Comparison of ENCODE assay signal across 8 mouse cellular contexts in genomic region chr6:86747171-86747570, GRCm38 (mm10). TPM values are rescaled to one million over a fixed set of nuclear protein-coding genes. Genes with fewer than 3 reads are reported as not detected.
A peak's percentile ranks its signal among the peaks of the same experiment; 100 is the strongest.
DNase-seq lines count a peak whose midpoint lies in the region; ATAC-seq and TF ChIP-seq lines count a peak whose summit lies in the region.

No protein-coding gene starts in this region.

- peak; percentile 85 for TF ChIP-seq CTCF in lung, postnatal 0 days (IDR thresholded peaks at IDR 0.05)

- H3K27ac ChIP-seq in forebrain, embryonic 14.5 days (ENCODE audit: low read depth, low read length), result no peak overlapping the region
- H3K27ac ChIP-seq in forebrain, embryonic 12.5 days, result no peak overlapping the region
- H3K27ac ChIP-seq in lung, postnatal 0 days (ENCODE audit: low read length), result no peak overlapping the region

- H3K36me3 ChIP-seq in forebrain, embryonic 14.5 days (ENCODE audit: control insufficient read depth, insufficient read depth, low read length), result no peaks in the 10 kb centered on the region
- no peaks in the 10 kb centered on the region for H3K36me3 ChIP-seq in forebrain, embryonic 12.5 days (replicated peaks)
- H3K36me3 ChIP-seq in lung, postnatal 0 days (ENCODE audit: insufficient read depth, low read length), result peaks cover 22% of the 10 kb centered on the region

- H3K9me3 ChIP-seq in forebrain, embryonic 14.5 days (replicated peaks; ENCODE audit: control insufficient read depth, low read length), result no peaks in the 10 kb centered on the region; the same call in 1 of the 2 replicates
- no peaks in the 10 kb centered on the region for H3K9me3 ChIP-seq in forebrain, embryonic 12.5 days
- H3K9me3 ChIP-seq in lung, postnatal 0 days (ENCODE audit: low read length), result no peaks in the 10 kb centered on the region

- ATAC-seq in forebrain, embryonic 14.5 days, result no peak
- ATAC-seq in forebrain, embryonic 12.5 days (ENCODE audit: low FRiP score), result no peak
- no peak for ATAC-seq in lung, postnatal 0 days

- no peak overlapping the region for H3K4me3 ChIP-seq in forebrain, embryonic 14.5 days (ENCODE audit: low read depth, low read length)
- no peak overlapping the region for H3K4me3 ChIP-seq in forebrain, embryonic 12.5 days (replicated peaks)
- H3K4me3 ChIP-seq in lung, postnatal 0 days (ENCODE audit: low read depth, low read length), result no peak overlapping the region

- peak; percentile 77 for DNase-seq in forebrain, embryonic 14.5 days (ENCODE audit: low spot score)
- DNase-seq in ovary, postnatal 14 days (ENCODE audit: low spot score), result peak; percentile 35
- DNase-seq in ovary, postnatal 10 days (ENCODE audit: low spot score), result no peak
- peak; percentile 20 for DNase-seq in cerebellum, adult 11-12 months
- DNase-seq in heart, postnatal 14 days, result peak; percentile 51 to 72
- DNase-seq in lung, postnatal 0 days (ENCODE audit: low spot score), result peak; percentile 79
- peak; percentile 47 for DNase-seq in telencephalon, adult 2 months (ENCODE audit: low read depth, low spot score)

- no peaks in the 10 kb centered on the region for H3K4me1 ChIP-seq in forebrain, embryonic 14.5 days (ENCODE audit: control insufficient read depth, insufficient read depth, low read length)
- H3K4me1 ChIP-seq in forebrain, embryonic 12.5 days, result no peaks in the 10 kb centered on the region
- H3K4me1 ChIP-seq in lung, postnatal 0 days (ENCODE audit: insufficient read depth, low read depth, low read length), result no peaks in the 10 kb centered on the region

- intact Hi-C loops in heart, postnatal 14 days (cut with DNase I), result loop anchor here (1.0 to 2.0 kb wide), 2 partner anchors 59 to 180 kb away; no protein-coding TSS in a partner anchor

- H3K4me2 ChIP-seq in forebrain, embryonic 14.5 days (ENCODE audit: low read length), result no peak overlapping the region
- no peak overlapping the region for H3K4me2 ChIP-seq in forebrain, embryonic 12.5 days
- H3K4me2 ChIP-seq in lung, postnatal 0 days (replicated peaks; ENCODE audit: low read depth, low read length), result no peak overlapping the region

- no peak overlapping the region for H3K9ac ChIP-seq in forebrain, embryonic 14.5 days (ENCODE audit: low read length)
- H3K9ac ChIP-seq in forebrain, embryonic 12.5 days, result no peak overlapping the region
- H3K9ac ChIP-seq in lung, postnatal 0 days (replicated peaks; ENCODE audit: low read depth), result no peak overlapping the region

- TF ChIP-seq EP300 in lung, postnatal 0 days (IDR thresholded peaks at IDR 0.05), result no peak

- no peaks in the 10 kb centered on the region for H3K27me3 ChIP-seq in forebrain, embryonic 14.5 days (replicated peaks; ENCODE audit: control insufficient read depth, insufficient read depth, low read length)
- no peaks in the 10 kb centered on the region for H3K27me3 ChIP-seq in forebrain, embryonic 12.5 days
- no peaks in the 10 kb centered on the region for H3K27me3 ChIP-seq in lung, postnatal 0 days (replicated peaks; ENCODE audit: insufficient read depth, low read length)

RNA-seq across cellular contexts. Expression of gene Gmcl1, which starts 14.0 kb away (rescaled TPM):
- 33.8 and 39.3 TPM in 2 replicates for polyA plus RNA-seq in forebrain, embryonic 14.5 days (2014; fragmentation: Nextera tagmentation; extraction: Ambion mirVana)
- 52.2 and 52.9 TPM in 2 replicates for polyA plus RNA-seq in forebrain, embryonic 12.5 days (2016; fragmentation: Nextera tagmentation; extraction: Ambion mirVana)
- 1 to 10 TPM; 6.7 to 6.9 TPM for total RNA-seq in heart, postnatal 14 days (2021)
- polyA plus RNA-seq in lung, postnatal 0 days (2015; fragmentation: Nextera tagmentation; extraction: Ambion mirVana), result 12.2 and 17.7 TPM in 2 replicates

RNA-seq across cellular contexts. Expression of gene Anxa4, which starts 46.2 kb away (rescaled TPM):
- 6.5 and 7.2 TPM in 2 replicates for polyA plus RNA-seq in forebrain, embryonic 14.5 days (2014; fragmentation: Nextera tagmentation; extraction: Ambion mirVana)
- polyA plus RNA-seq in forebrain, embryonic 12.5 days (2016; fragmentation: Nextera tagmentation; extraction: Ambion mirVana), result 4.1 and 6.1 TPM in 2 replicates
- 10 to 100 TPM; 28.5 to 30.5 TPM for total RNA-seq in heart, postnatal 14 days (2021)
- polyA plus RNA-seq in lung, postnatal 0 days (2015; fragmentation: Nextera tagmentation; extraction: Ambion mirVana), result 167 and 208 TPM in 2 replicates

Comparison
In these comparisons a context has a peak if more than half of its experiments do, and no peak if none do; other contexts are left out.
1. RNA of gene Anxa4, which starts 46.2 kb away (polyA plus RNA-seq): 167 to 208 TPM in lung, postnatal 0 days; 6.5 to 7.2 TPM in forebrain, embryonic 14.5 days and 4.1 to 6.1 TPM in forebrain, embryonic 12.5 days; every median in the first group is over 10 times any median in the second.